ENCODE assay signal across 10 mouse cellular contexts in genomic region chr3:153659575-153660168, GRCm38 (mm10).
DNase-seq lines count a peak whose midpoint lies in the region; ATAC-seq lines count a peak whose summit lies in the region.
"Had no signal": no experiment of that assay in that cellular context is flagged by ENCODE, and none has a peak within 500 bp of the region (broad histone marks: within the 10 kb centered on the region; RNA-seq: fewer than 3 reads in every experiment).

No protein-coding gene starts in this region.

- H3K4me3 ChIP-seq in neural tube, embryonic 12.5 days: no peak overlapping the region
- H3K4me3 ChIP-seq in hindbrain, embryonic 10.5 days: no peak overlapping the region
- H3K4me3 ChIP-seq in midbrain, embryonic 12.5 days: no peak overlapping the region
- H3K4me3 ChIP-seq in kidney, embryonic 16.5 days (ENCODE audit: low read length): no peak overlapping the region

- peak; percentile 36; the same call in 1 of the 2 replicates for ATAC-seq in neural tube, embryonic 12.5 days (ENCODE audit: low FRiP score, low read depth)
- ATAC-seq in midbrain, embryonic 12.5 days (ENCODE audit: low FRiP score, low read depth): peak; percentile 58; the same call in 1 of the 2 replicates
- ATAC-seq in kidney, embryonic 16.5 days (ENCODE audit: low FRiP score, low TSS enrichment): no peak
- no peak for ATAC-seq in erythroid progenitor cell, adult 5-6 weeks (replicated peaks; ENCODE audit: low FRiP score, poor library complexity, severe bottlenecking)

- 60% methylated on average over 15 of the region's 15 CpGs for WGBS in neural tube, embryonic 12.5 days
- WGBS in hindbrain, embryonic 10.5 days: 59% methylated on average over 15 of the region's 15 CpGs
- WGBS in midbrain, embryonic 12.5 days: 38% methylated on average over 15 of the region's 15 CpGs
- WGBS in kidney, embryonic 16.5 days: 80% methylated on average over 15 of the region's 15 CpGs

- H3K27me3 ChIP-seq in neural tube, embryonic 12.5 days (replicated peaks): 0 out of 2 replicates have a peak, but pooled peaks cover 3% of the 10 kb centered on the region
- H3K27me3 ChIP-seq in hindbrain, embryonic 10.5 days (ENCODE audit: insufficient read depth, poor library complexity, severe bottlenecking): no peaks in the 10 kb centered on the region
- no peaks in the 10 kb centered on the region for H3K27me3 ChIP-seq in midbrain, embryonic 12.5 days
- H3K27me3 ChIP-seq in kidney, embryonic 16.5 days (ENCODE audit: insufficient read depth, low read length): no peaks in the 10 kb centered on the region

- no peak overlapping the region for H3K4me2 ChIP-seq in neural tube, embryonic 12.5 days (replicated peaks)
- H3K4me2 ChIP-seq in midbrain, embryonic 12.5 days (replicated peaks): no peak overlapping the region
- H3K4me2 ChIP-seq in kidney, embryonic 16.5 days (replicated peaks; ENCODE audit: low read depth, low read length): no peak overlapping the region
- H3K4me2 ChIP-seq: lung, embryonic 14.5 days had no signal

- 0 out of 2 replicates have a peak overlapping the region, but pooled peaks have one; percentile 15 for H3K27ac ChIP-seq in neural tube, embryonic 12.5 days
- H3K27ac ChIP-seq in hindbrain, embryonic 10.5 days: peak overlapping the region; percentile 67
- peak overlapping the region; percentile 35; the same call in 1 of the 2 replicates for H3K27ac ChIP-seq in midbrain, embryonic 12.5 days (replicated peaks)
- no peak overlapping the region for H3K27ac ChIP-seq in kidney, embryonic 16.5 days (ENCODE audit: low read length)

- peaks cover 27% of the 10 kb centered on the region for H3K4me1 ChIP-seq in neural tube, embryonic 12.5 days
- H3K4me1 ChIP-seq in hindbrain, embryonic 10.5 days (replicated peaks): peaks cover 36% of the 10 kb centered on the region
- H3K4me1 ChIP-seq in midbrain, embryonic 12.5 days: peaks cover 24% of the 10 kb centered on the region
- peaks cover 44% of the 10 kb centered on the region for H3K4me1 ChIP-seq in kidney, embryonic 16.5 days (ENCODE audit: insufficient read depth, low read length)

- DNase-seq in neural tube, embryonic 10.5 days (ENCODE audit: extremely low spot score, low spot score): no peak
- no peak for DNase-seq in hindbrain, embryonic 10.5 days (ENCODE audit: low spot score)
- no peak for DNase-seq in gastrocnemius, adult 8-10 months (ENCODE audit: low spot score in 2 of 2)
- DNase-seq: kidney, adult 18-20 months; kidney, postnatal 4 days; lung, embryonic 14.5 days had no signal

- H3K36me3 ChIP-seq in neural tube, embryonic 12.5 days: no peaks in the 10 kb centered on the region
- no peaks in the 10 kb centered on the region for H3K36me3 ChIP-seq in hindbrain, embryonic 10.5 days
- no peaks in the 10 kb centered on the region for H3K36me3 ChIP-seq in midbrain, embryonic 12.5 days
- no peaks in the 10 kb centered on the region for H3K36me3 ChIP-seq in kidney, embryonic 16.5 days (ENCODE audit: insufficient read depth, low read length)

- H3K9ac ChIP-seq in neural tube, embryonic 12.5 days: no peak overlapping the region
- H3K9ac ChIP-seq in midbrain, embryonic 12.5 days (replicated peaks): no peak overlapping the region
- no peak overlapping the region for H3K9ac ChIP-seq in kidney, embryonic 16.5 days (replicated peaks; ENCODE audit: low read length)
- H3K9ac ChIP-seq: lung, embryonic 14.5 days had no signal

- no peaks in the 10 kb centered on the region for H3K9me3 ChIP-seq in neural tube, embryonic 12.5 days
- no peaks in the 10 kb centered on the region for H3K9me3 ChIP-seq in hindbrain, embryonic 10.5 days
- no peaks in the 10 kb centered on the region for H3K9me3 ChIP-seq in midbrain, embryonic 12.5 days
- H3K9me3 ChIP-seq in kidney, embryonic 16.5 days (ENCODE audit: low read length): no peaks in the 10 kb centered on the region

Comparison
In these comparisons a context has a peak if more than half of its experiments do, and no peak if none do; other contexts are left out.
1. ATAC-seq: peak in neural tube, embryonic 12.5 days (single experiment) and midbrain, embryonic 12.5 days (single experiment); none in kidney, embryonic 16.5 days (single experiment) and erythroid progenitor cell, adult 5-6 weeks (single experiment).